Mouse (Mus musculus) brain, embryonic 14.5 days (tissue): ENCODE measurements around the gene Nfia.

ENCODE experiments used
- CTCF ChIP-seq: fragments of 200-500 bp; IDR thresholded peaks from 2 replicates; pipeline ENCODE4 v1.5.1; 2012; ENCODE audit warnings: inconsistent platforms, mild to moderate bottlenecking, moderate library complexity, borderline replicate concordance; ENCODE audit not compliant: insufficient read depth, insufficient read length; ENCODE audit errors: extremely low read depth
- POLR2A ChIP-seq: fragments of 200-500 bp; IDR thresholded peaks from 2 replicates; pipeline ENCODE4 v1.6.1; 2012; ENCODE audit warnings: mild to moderate bottlenecking, inconsistent platforms, borderline replicate concordance; ENCODE audit not compliant: poor library complexity, insufficient read depth, insufficient read length, severe bottlenecking; ENCODE audit errors: extremely low read depth

DNA sequence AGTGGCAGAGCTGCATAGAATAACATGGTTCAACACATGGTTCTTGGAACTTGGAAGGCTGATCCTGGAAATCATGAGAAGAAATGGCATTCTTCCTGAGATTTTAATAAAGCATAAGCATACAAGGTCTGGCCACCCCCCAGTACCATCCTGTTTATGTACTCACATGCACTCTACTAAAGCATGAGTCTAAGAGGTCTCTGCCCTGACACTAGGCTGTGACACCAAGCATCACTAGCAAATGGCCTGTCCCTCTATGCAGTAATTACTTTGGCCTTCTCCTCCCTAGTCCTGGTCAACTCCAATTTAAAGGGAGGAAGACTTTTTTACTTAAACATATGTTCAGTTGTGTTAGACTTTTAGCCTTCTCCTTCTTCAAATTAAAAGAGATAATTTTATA, 285.6 kb downstream of the Nfia start:
- TF ChIP-seq CTCF (no peak), POLR2A (no peak)
